Mouse (Mus musculus): ENCODE results near the gene Nebl. TPM values are rescaled to one million over a fixed set of nuclear protein-coding genes. Genes with fewer than 3 reads are reported as not detected.

Gene Nebl
- polyA plus RNA-seq, 1 experiment from 2014 or later, result 8.8 TPM

GRCm38 (mm10) chr2:17402511-17402910 lies 328.8 kb downstream of the Nebl start:
- Histone ChIP-seq H3K27ac (ENCODE audit: low read depth, low read length) (no peak overlapping the region), H3K4me2 (ENCODE audit: low read depth) (no peak overlapping the region), H3K4me3 (ENCODE audit: low read depth, low read length) (no peak overlapping the region), H3K9ac (ENCODE audit: low read length) (no peak overlapping the region), H3K4me1 (ENCODE audit: control insufficient read depth, insufficient read depth, low read length) (no peaks in the 10 kb centered on the region), H3K27me3 (ENCODE audit: control insufficient read depth, insufficient read depth, low read length) (no peaks in the 10 kb centered on the region), H3K36me3 (ENCODE audit: control insufficient read depth, insufficient read depth, low read length) (no peaks in the 10 kb centered on the region), H3K9me3 (ENCODE audit: control insufficient read depth, low read length) (no peaks in the 10 kb centered on the region)
- DNase-seq (ENCODE audit: low spot score), result no peak
- 79% methylated on average over 4 of the region's 4 CpGs for WGBS
- no peak for ATAC-seq (ENCODE audit: insufficient read depth, low FRiP score, low TSS enrichment)

GRCm38 (mm10) chr2:17396235-17396634 lies 335.0 kb downstream of the Nebl start:
- H3K4me2 ChIP-seq (ENCODE audit: low read depth), result no peak overlapping the region
- no peak overlapping the region for H3K9ac ChIP-seq (ENCODE audit: low read length)
- no peaks in the 10 kb centered on the region for H3K9me3 ChIP-seq (ENCODE audit: control insufficient read depth, low read length)
- no peaks in the 10 kb centered on the region for H3K27me3 ChIP-seq (ENCODE audit: control insufficient read depth, insufficient read depth, low read length)
- no peak overlapping the region for H3K4me3 ChIP-seq (ENCODE audit: low read depth, low read length)
- WGBS, result 74% methylated on average over 5 of the region's 5 CpGs
- no peaks in the 10 kb centered on the region for H3K4me1 ChIP-seq (ENCODE audit: control insufficient read depth, insufficient read depth, low read length)
- H3K27ac ChIP-seq (ENCODE audit: low read depth, low read length), result no peak overlapping the region
- H3K36me3 ChIP-seq (ENCODE audit: control insufficient read depth, insufficient read depth, low read length), result no peaks in the 10 kb centered on the region
- DNase-seq (ENCODE audit: low spot score) (no peak), ATAC-seq (ENCODE audit: insufficient read depth, low FRiP score, low TSS enrichment) (no peak)

GRCm38 (mm10) chr2:17391389-17391788 lies 339.9 kb downstream of the Nebl start:
- Histone ChIP-seq H3K9ac (ENCODE audit: low read length) (no peak overlapping the region), H3K27me3 (ENCODE audit: control insufficient read depth, insufficient read depth, low read length) (no peaks in the 10 kb centered on the region), H3K36me3 (ENCODE audit: control insufficient read depth, insufficient read depth, low read length) (no peaks in the 10 kb centered on the region), H3K4me3 (ENCODE audit: low read depth, low read length) (no peak overlapping the region), H3K4me1 (ENCODE audit: control insufficient read depth, insufficient read depth, low read length) (no peaks in the 10 kb centered on the region), H3K9me3 (ENCODE audit: control insufficient read depth, low read length) (no peaks in the 10 kb centered on the region), H3K4me2 (ENCODE audit: low read depth) (no peak overlapping the region), H3K27ac (ENCODE audit: low read depth, low read length) (no peak overlapping the region)
- DNase-seq (ENCODE audit: low spot score), result no peak
- 88% methylated on average over 5 of the region's 5 CpGs for WGBS
- ATAC-seq (ENCODE audit: insufficient read depth, low FRiP score, low TSS enrichment), result no peak

GRCm38 (mm10) chr2:17390513-17391200 lies 340.6 kb downstream of the Nebl start:
- DNase-seq (ENCODE audit: low spot score) (no peak), ATAC-seq (ENCODE audit: insufficient read depth, low FRiP score, low TSS enrichment) (no peak)
- Histone ChIP-seq H3K9me3 (ENCODE audit: control insufficient read depth, low read length) (no peaks in the 10 kb centered on the region), H3K4me3 (ENCODE audit: low read depth, low read length) (no peak overlapping the region), H3K36me3 (ENCODE audit: control insufficient read depth, insufficient read depth, low read length) (no peaks in the 10 kb centered on the region), H3K9ac (ENCODE audit: low read length) (no peak overlapping the region), H3K4me2 (ENCODE audit: low read depth) (no peak overlapping the region), H3K4me1 (ENCODE audit: control insufficient read depth, insufficient read depth, low read length) (no peaks in the 10 kb centered on the region), H3K27me3 (ENCODE audit: control insufficient read depth, insufficient read depth, low read length) (no peaks in the 10 kb centered on the region), H3K27ac (ENCODE audit: low read depth, low read length) (no peak overlapping the region)
- 89% methylated on average over 7 of the region's 7 CpGs for WGBS

GRCm38 (mm10) chr2:17389886-17390285 lies 341.4 kb downstream of the Nebl start:
- 88% methylated on average over 2 of the region's 2 CpGs for WGBS
- Histone ChIP-seq H3K27ac (ENCODE audit: low read depth, low read length) (no peak overlapping the region), H3K36me3 (ENCODE audit: control insufficient read depth, insufficient read depth, low read length) (no peaks in the 10 kb centered on the region), H3K4me3 (ENCODE audit: low read depth, low read length) (no peak overlapping the region), H3K27me3 (ENCODE audit: control insufficient read depth, insufficient read depth, low read length) (no peaks in the 10 kb centered on the region), H3K9me3 (ENCODE audit: control insufficient read depth, low read length) (no peaks in the 10 kb centered on the region), H3K4me1 (ENCODE audit: control insufficient read depth, insufficient read depth, low read length) (no peaks in the 10 kb centered on the region), H3K9ac (ENCODE audit: low read length) (no peak overlapping the region), H3K4me2 (ENCODE audit: low read depth) (no peak overlapping the region)
- ATAC-seq (ENCODE audit: insufficient read depth, low FRiP score, low TSS enrichment) (no peak), DNase-seq (ENCODE audit: low spot score) (no peak)

GRCm38 (mm10) chr2:17389379-17389778 lies 341.9 kb downstream of the Nebl start:
- H3K36me3 ChIP-seq (ENCODE audit: control insufficient read depth, insufficient read depth, low read length), result no peaks in the 10 kb centered on the region
- WGBS, result 93% methylated on average over 4 of the region's 4 CpGs
- H3K9me3 ChIP-seq (ENCODE audit: control insufficient read depth, low read length), result no peaks in the 10 kb centered on the region
- H3K9ac ChIP-seq (ENCODE audit: low read length), result no peak overlapping the region
- no peak for DNase-seq (ENCODE audit: low spot score)
- H3K27me3 ChIP-seq (ENCODE audit: control insufficient read depth, insufficient read depth, low read length), result no peaks in the 10 kb centered on the region
- no peak overlapping the region for H3K4me2 ChIP-seq (ENCODE audit: low read depth)
- no peak for ATAC-seq (ENCODE audit: insufficient read depth, low FRiP score, low TSS enrichment)
- H3K27ac ChIP-seq (ENCODE audit: low read depth, low read length), result no peak overlapping the region
- no peaks in the 10 kb centered on the region for H3K4me1 ChIP-seq (ENCODE audit: control insufficient read depth, insufficient read depth, low read length)
- H3K4me3 ChIP-seq (ENCODE audit: low read depth, low read length), result no peak overlapping the region

- Histone ChIP-seq H3K4me3 (ENCODE audit: low read depth, low read length) (no peak overlapping the region), H3K27me3 (ENCODE audit: control insufficient read depth, insufficient read depth, low read length) (no peaks in the 10 kb centered on the region), H3K4me1 (ENCODE audit: control insufficient read depth, insufficient read depth, low read length) (no peaks in the 10 kb centered on the region), H3K36me3 (ENCODE audit: control insufficient read depth, insufficient read depth, low read length) (no peaks in the 10 kb centered on the region), H3K9ac (ENCODE audit: low read length) (no peak overlapping the region), H3K27ac (ENCODE audit: low read depth, low read length) (no peak overlapping the region), H3K4me2 (ENCODE audit: low read depth) (no peak overlapping the region), H3K9me3 (ENCODE audit: control insufficient read depth, low read length) (no peaks in the 10 kb centered on the region)
- 94% methylated on average over 1 of the region's 1 CpGs for WGBS
- no peak for DNase-seq (ENCODE audit: low spot score)
- ATAC-seq (ENCODE audit: insufficient read depth, low FRiP score, low TSS enrichment), result no peak
Measured at GRCm38 (mm10) chr2:17382227-17382626, 349.0 kb downstream of the Nebl start.

- Histone ChIP-seq H3K4me1 (ENCODE audit: control insufficient read depth, insufficient read depth, low read length) (no peaks in the 10 kb centered on the region), H3K4me2 (ENCODE audit: low read depth) (no peak overlapping the region), H3K4me3 (ENCODE audit: low read depth, low read length) (no peak overlapping the region), H3K9ac (ENCODE audit: low read length) (no peak overlapping the region), H3K36me3 (ENCODE audit: control insufficient read depth, insufficient read depth, low read length) (no peaks in the 10 kb centered on the region), H3K9me3 (ENCODE audit: control insufficient read depth, low read length) (no peaks in the 10 kb centered on the region), H3K27ac (ENCODE audit: low read depth, low read length) (no peak overlapping the region), H3K27me3 (ENCODE audit: control insufficient read depth, insufficient read depth, low read length) (no peaks in the 10 kb centered on the region)
- DNase-seq (ENCODE audit: low spot score) (no peak), ATAC-seq (ENCODE audit: insufficient read depth, low FRiP score, low TSS enrichment) (no peak)
- 87% methylated on average over 2 of the region's 2 CpGs for WGBS
Measured at GRCm38 (mm10) chr2:17375916-17376315, 355.3 kb downstream of the Nebl start.

GRCm38 (mm10) chr2:17365671-17366070 lies 365.6 kb downstream of the Nebl start:
- Histone ChIP-seq H3K4me3 (ENCODE audit: low read depth, low read length) (no peak overlapping the region), H3K9ac (ENCODE audit: low read length) (no peak overlapping the region), H3K4me1 (ENCODE audit: control insufficient read depth, insufficient read depth, low read length) (no peaks in the 10 kb centered on the region), H3K27ac (ENCODE audit: low read depth, low read length) (no peak overlapping the region), H3K36me3 (ENCODE audit: control insufficient read depth, insufficient read depth, low read length) (no peaks in the 10 kb centered on the region), H3K27me3 (ENCODE audit: control insufficient read depth, insufficient read depth, low read length) (no peaks in the 10 kb centered on the region), H3K9me3 (ENCODE audit: control insufficient read depth, low read length) (no peaks in the 10 kb centered on the region), H3K4me2 (ENCODE audit: low read depth) (no peak overlapping the region)
- ATAC-seq (ENCODE audit: insufficient read depth, low FRiP score, low TSS enrichment), result no peak
- no peak for DNase-seq (ENCODE audit: low spot score)
- WGBS, result 91% methylated on average over 5 of the region's 5 CpGs
